Mouse (Mus musculus) cerebellum, adult 9-10 months (tissue): ENCODE measurements at regions not wholly inside any gene's neighbourhood (a gene's known extent, or its start where the extent isn't known, plus 50 kb on each side); places are given as distances from the start of the nearest gene placed in this dataset.

ENCODE experiments used
- DNase-seq: peaks from one replicate; pipeline ENCODE4 v3.0.0; 2022

GRCm38 (mm10) chr9:41478106-41478848 is 316.8 kb upstream of the Ubash3b start:
- no peak for DNase-seq

- no peak for DNase-seq
These were observed 313.8 kb upstream of the Ubash3b start for GRCm38 (mm10) chr9:41475326-41475725.

- no peak for DNase-seq
These were observed 313.4 kb upstream of the Ubash3b start for GRCm38 (mm10) chr9:41474945-41475297.

GRCm38 (mm10) chr9:41474244-41474944 is 312.9 kb upstream of the Ubash3b start:
- DNase-seq = peak; percentile 68

- DNase-seq = no peak
These were observed 312.0 kb upstream of the Ubash3b start for GRCm38 (mm10) chr9:41473506-41473905.

- DNase-seq = no peak
These were observed 309.8 kb upstream of the Ubash3b start for GRCm38 (mm10) chr9:41471345-41471744.

GRCm38 (mm10) chr9:41470010-41470409 is 308.5 kb upstream of the Ubash3b start:
- no peak for DNase-seq

- DNase-seq = no peak
These were observed 307.9 kb upstream of the Ubash3b start for GRCm38 (mm10) chr9:41469414-41469813.

GRCm38 (mm10) chr9:41464057-41464685 is 302.7 kb upstream of the Ubash3b start:
- DNase-seq = peak; percentile 57

- DNase-seq = peak; percentile 75
These were observed 300.2 kb upstream of the Ubash3b start for GRCm38 (mm10) chr9:41461742-41462141.

- DNase-seq = no peak
These were observed 299.2 kb upstream of the Ubash3b start for GRCm38 (mm10) chr9:41460709-41461108.

- DNase-seq = no peak
These were observed 295.5 kb upstream of the Ubash3b start for GRCm38 (mm10) chr9:41457003-41457402.

- DNase-seq = no peak
These were observed 290.2 kb upstream of the Ubash3b start for GRCm38 (mm10) chr9:41451738-41452137.

- no peak for DNase-seq
These were observed 287.7 kb upstream of the Ubash3b start for GRCm38 (mm10) chr9:41449233-41449632.

- no peak for DNase-seq
These were observed 286.4 kb upstream of the Ubash3b start for GRCm38 (mm10) chr9:41447902-41448301.

GRCm38 (mm10) chr9:41447211-41447875 is 285.8 kb upstream of the Ubash3b start:
- peak; percentile 39 for DNase-seq

GRCm38 (mm10) chr9:41446431-41447203 is 285.1 kb upstream of the Ubash3b start:
- DNase-seq = no peak

GRCm38 (mm10) chr9:41442418-41442817 is 280.9 kb upstream of the Ubash3b start:
- DNase-seq = no peak

- peak; percentile 79 for DNase-seq
These were observed 278.5 kb upstream of the Ubash3b start for GRCm38 (mm10) chr9:41439979-41440378.

GRCm38 (mm10) chr9:41438141-41438540 is 276.6 kb upstream of the Ubash3b start:
- no peak for DNase-seq

GRCm38 (mm10) chr9:41430391-41431343 is 269.2 kb upstream of the Ubash3b start:
- no peak for DNase-seq
